Mouse (Mus musculus) heart, embryonic 14.5 days (tissue): ENCODE measurements around the gene Fgfr4. TPM values are rescaled to one million over a fixed set of nuclear protein-coding genes. Genes with fewer than 3 reads are reported as not detected.
"Not testable (repeated sequence)": the region's sequence is repeated elsewhere in the genome, so short reads cannot be mapped to it uniquely, and the experiment has no call there.

Experiments used
- ATAC-seq: fragments of 200-750 bp; cut with Nextera tagmentation; 2 replicates; pipeline ENCODE4 v1.8.0; 2017; ENCODE audit warnings: low read depth, moderate TSS enrichment; ENCODE audit not compliant: insufficient number of reproducible peaks, insufficient read depth, low FRiP score
- H3K27ac ChIP-seq, 2 experiments: fragments of 200-500 bp in 1 of 2; fragments of 300-500 bp in 1 of 2; sonication (generic) in 1 of 2; replicated peaks in 1 of 2; 2 replicates each; pipeline ENCODE4 v1.5.1; 2012 to 2014; ENCODE audit warnings: low read depth in 2 of 2, low read length in 2 of 2, control low read depth in 1 of 2, mild to moderate bottlenecking in 1 of 2, mixed read lengths in 1 of 2; ENCODE audit not compliant: control insufficient read depth in 1 of 2, insufficient read depth in 1 of 2
- H3K27me3 ChIP-seq: fragments of 300-500 bp; sonication (generic); 2 replicates; pipeline ENCODE4 v1.6.1; 2014; ENCODE audit warnings: mild to moderate bottlenecking, low read length, control low read depth; ENCODE audit not compliant: control insufficient read depth, insufficient read depth
- H3K36me3 ChIP-seq: fragments of 300-500 bp; sonication (generic); 2 replicates; pipeline ENCODE4 v1.6.1; 2014; ENCODE audit warnings: mild to moderate bottlenecking, control low read depth, low read length, mixed read lengths; ENCODE audit not compliant: control insufficient read depth, insufficient read depth
- H3K4me1 ChIP-seq, 2 experiments: fragments of 200-500 bp in 1 of 2; fragments of 300-500 bp in 1 of 2; sonication (generic) in 1 of 2; 2 replicates each; pipeline ENCODE4 v1.6.1; 2012 to 2014; ENCODE audit warnings: low read length in 2 of 2, control low read depth in 1 of 2, mixed read lengths in 1 of 2; ENCODE audit not compliant: control insufficient read depth in 2 of 2, insufficient read depth in 2 of 2
- H3K4me2 ChIP-seq: fragments of 300-500 bp; sonication (generic); 2 replicates; pipeline ENCODE4 v1.6.1; 2014; ENCODE audit warnings: mild to moderate bottlenecking, low read length
- H3K4me3 ChIP-seq, 2 experiments: fragments of 200-500 bp in 1 of 2; fragments of 300-500 bp in 1 of 2; sonication (generic) in 1 of 2; 2 replicates each; pipeline ENCODE4 v1.5.1; 2012 to 2014; ENCODE audit warnings: low read length in 2 of 2, mild to moderate bottlenecking in 2 of 2, control low read depth in 1 of 2, low read depth in 1 of 2, moderate library complexity in 1 of 2; ENCODE audit not compliant: control insufficient read depth in 1 of 2, insufficient read depth in 1 of 2
- H3K9ac ChIP-seq: fragments of 300-500 bp; sonication (generic); 2 replicates; pipeline ENCODE4 v1.6.1; 2014; ENCODE audit warnings: mild to moderate bottlenecking, low read length
- H3K9me3 ChIP-seq: fragments of 300-500 bp; sonication (generic); 2 replicates; pipeline ENCODE4 v1.6.1; 2016; ENCODE audit warnings: low read length, control low read depth; ENCODE audit not compliant: control insufficient read depth
- WGBS: fragments of 180-500 bp; shearing (Covaris S2); extraction: QIAGEN DNeasy Blood & Tissue Kit; methylation state at CpG from one replicate; pipeline ENCODE4 v1.1.7; 2014; 5-methylcytosine and 5-hydroxymethylcytosine counted together
- polyA plus RNA-seq: library from polyadenylated mRNA; unstranded; fragments of >200 nt; fragmentation: Nextera tagmentation; extraction: Ambion mirVana; gene quantifications from 2 replicates; pipeline ENCODE4 v1.2.1, GENCODE M21; 2014

Fgfr4 gene
- polyA plus RNA-seq, 1 experiment from 2014 or later = 0.39 TPM

- not testable (repeated sequence) for H3K9me3 ChIP-seq, H3K36me3 ChIP-seq, H3K4me3 ChIP-seq, H3K27me3 ChIP-seq, H3K27ac ChIP-seq, H3K4me2 ChIP-seq, H3K9ac ChIP-seq, ATAC-seq
- 0% methylated on average over 3 of the region's 9 CpGs for WGBS
- H3K4me1 ChIP-seq = peaks cover 10 to 11% of the 10 kb centered on the region in 2 experiments
Observed at GRCm38 (mm10) chr13:55187062-55187461, 34.6 kb downstream of the Fgfr4 start.

DNA sequence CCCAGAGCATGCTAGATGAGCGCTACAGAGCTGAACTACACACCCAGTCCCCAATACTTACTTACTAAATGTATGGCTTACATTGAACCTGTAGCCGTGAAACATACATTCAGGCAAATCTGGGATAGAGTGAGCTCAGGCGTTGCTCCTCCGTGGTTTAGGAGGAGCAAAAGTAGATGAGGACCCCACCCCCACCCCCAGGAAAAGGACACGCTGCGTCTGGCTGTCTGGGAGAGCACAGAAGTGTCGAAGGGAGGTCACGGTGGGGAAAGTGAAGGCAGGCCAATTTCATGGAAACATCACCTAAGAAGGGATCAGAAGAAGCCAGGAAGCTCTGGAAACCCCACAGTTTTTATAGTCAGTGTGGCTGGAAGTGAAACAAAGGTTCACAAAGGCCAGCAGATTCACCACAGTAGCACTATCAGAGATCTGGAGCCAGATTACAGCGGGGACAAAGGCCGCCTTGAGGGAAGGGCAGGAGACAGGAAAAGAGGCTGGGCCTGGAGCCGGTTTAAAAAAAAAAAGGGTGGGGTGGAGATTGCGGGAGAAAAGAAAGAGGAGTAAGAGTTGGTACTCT, 37.2 kb downstream of the Fgfr4 start:
- Histone ChIP-seq H3K27me3 (no peaks in the 10 kb centered on the region), H3K9ac (peak overlapping the region; percentile 73), H3K4me1 (peaks cover 9 to 10% of the 10 kb centered on the region in 2 experiments), H3K27ac (peak overlapping the region; percentile 79 to 91), H3K36me3 (no peaks in the 10 kb centered on the region), H3K4me3 (peak overlapping the region; percentile 44 to 66), H3K4me2 (peak overlapping the region; percentile 73), H3K9me3 (no peaks in the 10 kb centered on the region)
- peak; percentile 25; the same call in 1 of the 2 replicates for ATAC-seq
- 5% methylated on average over 12 of the region's 12 CpGs for WGBS

DNA sequence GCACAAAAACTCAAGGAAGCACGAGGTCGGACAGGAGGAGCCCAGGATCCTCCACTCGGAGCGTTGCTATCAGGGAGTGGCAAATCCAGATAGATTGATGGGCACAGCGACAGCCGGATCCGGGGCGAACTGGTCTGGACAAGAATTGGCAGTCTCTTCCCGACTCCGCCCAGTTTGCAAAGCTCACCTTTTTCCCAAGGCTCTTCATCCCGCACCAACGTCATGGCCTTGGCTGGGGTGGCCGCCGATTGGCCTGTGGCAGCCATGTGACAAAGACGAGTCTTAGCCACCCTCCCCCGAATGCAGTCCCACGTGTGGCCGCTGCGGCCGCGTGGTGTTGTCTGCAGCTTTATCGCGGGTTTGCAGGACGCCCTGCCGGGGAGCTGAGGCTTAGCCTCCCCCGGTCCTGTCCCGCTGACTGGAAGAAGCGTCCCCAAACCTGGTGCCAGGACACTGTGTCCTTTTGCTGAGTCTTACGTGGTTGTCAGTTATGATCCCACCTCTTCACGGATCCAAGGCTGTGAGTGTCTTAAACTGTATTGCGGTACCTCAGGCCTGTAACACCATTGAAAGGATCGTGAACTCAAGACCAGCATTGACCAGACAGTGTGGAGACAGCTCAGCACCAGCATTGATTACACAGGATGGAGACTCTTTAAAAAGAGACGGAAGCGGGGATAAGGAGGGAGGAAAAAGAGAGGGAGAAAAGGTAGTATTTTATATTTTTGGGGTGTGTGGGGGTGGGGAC, 37.9 kb downstream of the Fgfr4 start:
- H3K4me2 ChIP-seq = peak overlapping the region; percentile 73
- H3K27ac ChIP-seq = peak overlapping the region; percentile 79 to 91
- peak overlapping the region; percentile 44 to 66 for H3K4me3 ChIP-seq
- no peaks in the 10 kb centered on the region for H3K9me3 ChIP-seq
- peaks cover 9 to 10% of the 10 kb centered on the region in 2 experiments for H3K4me1 ChIP-seq
- H3K27me3 ChIP-seq = no peaks in the 10 kb centered on the region
- 2% methylated on average over 34 of the region's 34 CpGs for WGBS
- H3K9ac ChIP-seq = peak overlapping the region; percentile 73
- no peaks in the 10 kb centered on the region for H3K36me3 ChIP-seq
- peak; percentile 98 for ATAC-seq

DNA sequence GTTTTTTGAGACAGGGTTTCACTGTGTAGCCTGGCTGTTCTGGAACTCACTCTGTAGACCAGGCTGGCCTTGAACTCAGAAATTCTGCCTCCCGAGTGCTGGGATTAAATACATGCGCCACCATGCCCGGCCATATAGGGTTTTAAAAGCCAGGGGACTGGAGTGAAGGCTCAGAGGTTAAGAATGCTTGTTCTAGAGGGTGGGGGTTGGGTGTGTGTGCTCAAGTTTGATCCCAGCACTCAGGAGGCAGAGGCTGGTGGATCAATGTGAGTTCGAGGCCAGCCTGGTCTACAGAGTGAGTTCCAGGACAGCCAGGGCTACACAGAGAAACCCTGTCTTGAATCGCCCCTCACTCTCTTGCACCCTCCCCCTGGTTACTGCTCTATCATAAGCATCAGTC, 39.1 kb downstream of the Fgfr4 start:
- no peaks in the 10 kb centered on the region for H3K27me3 ChIP-seq
- no peak for ATAC-seq
- H3K9me3 ChIP-seq = no peaks in the 10 kb centered on the region
- no peaks in the 10 kb centered on the region for H3K36me3 ChIP-seq
- H3K27ac ChIP-seq = no peak overlapping the region
- H3K4me3 ChIP-seq = no peak overlapping the region
- H3K4me1 ChIP-seq = peaks cover 9 to 10% of the 10 kb centered on the region in 2 experiments
- H3K9ac ChIP-seq = no peak overlapping the region
- 91% methylated on average over 5 of the region's 5 CpGs for WGBS
- no peak overlapping the region for H3K4me2 ChIP-seq

DNA sequence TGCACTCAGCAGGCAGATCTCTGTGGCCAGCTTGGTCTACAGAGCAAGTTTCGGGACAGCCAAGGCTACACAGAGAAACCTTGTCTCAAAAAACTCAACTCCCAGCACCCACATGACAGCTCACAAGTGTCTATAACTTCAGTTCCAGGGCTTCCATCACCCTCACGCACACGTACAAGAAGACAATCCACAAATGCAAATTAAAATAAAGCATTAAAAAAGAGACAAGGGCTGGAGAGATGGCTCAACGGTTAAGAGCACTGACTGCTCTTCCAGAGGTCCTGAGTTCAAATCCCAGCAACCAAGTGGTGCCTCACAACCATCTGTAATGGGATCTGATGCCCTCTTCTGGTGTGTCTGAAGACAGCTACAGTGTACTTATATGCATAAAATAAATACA, 50.3 kb downstream of the Fgfr4 start:
- not testable (repeated sequence) for H3K9me3 ChIP-seq, H3K4me3 ChIP-seq, H3K4me2 ChIP-seq, H3K36me3 ChIP-seq, ATAC-seq, H3K27me3 ChIP-seq, H3K4me1 ChIP-seq, H3K9ac ChIP-seq, H3K27ac ChIP-seq
- 83% methylated on average over 4 of the region's 4 CpGs for WGBS

DNA sequence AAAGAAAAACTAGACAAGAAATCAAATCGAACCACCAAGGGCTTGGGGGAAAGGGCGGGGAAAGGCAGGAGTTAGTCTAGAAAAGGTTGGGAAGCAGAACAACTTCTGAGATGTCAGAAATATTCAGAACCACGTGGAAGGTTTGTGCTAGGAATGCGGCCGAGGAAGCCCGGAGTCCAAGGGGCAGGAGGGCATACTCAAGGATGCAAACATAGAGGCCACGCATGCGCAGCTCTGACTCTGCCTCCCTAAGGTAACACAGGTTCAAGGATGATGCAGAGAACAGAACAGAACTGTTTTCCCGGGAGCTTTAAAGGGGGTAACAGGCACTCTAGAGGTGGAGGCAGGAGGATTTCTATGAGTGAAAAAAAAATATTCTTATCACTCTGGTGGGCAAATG, 51.3 kb downstream of the Fgfr4 start:
- no peak for ATAC-seq
- no peak overlapping the region for H3K4me2 ChIP-seq
- no peaks in the 10 kb centered on the region for H3K36me3 ChIP-seq
- no peak overlapping the region for H3K4me3 ChIP-seq
- no peaks in the 10 kb centered on the region for H3K9me3 ChIP-seq
- no peaks in the 10 kb centered on the region for H3K4me1 ChIP-seq
- no peaks in the 10 kb centered on the region for H3K27me3 ChIP-seq
- WGBS = 75% methylated on average over 9 of the region's 9 CpGs
- H3K9ac ChIP-seq = no peak overlapping the region
- no peak overlapping the region for H3K27ac ChIP-seq

GRCm38 (mm10) chr13:55204667-55205389, 52.4 kb downstream of the Fgfr4 start:
- H3K27me3 ChIP-seq = no peaks in the 10 kb centered on the region
- no peak overlapping the region for H3K4me2 ChIP-seq
- no peaks in the 10 kb centered on the region for H3K36me3 ChIP-seq
- peaks cover 1 to 2% of the 10 kb centered on the region in 2 experiments; a peak in 1 of 4 replicates for H3K4me1 ChIP-seq
- no peak overlapping the region for H3K4me3 ChIP-seq
- WGBS = 78% methylated on average over 9 of the region's 11 CpGs
- H3K27ac ChIP-seq = no peak overlapping the region
- ATAC-seq = no peak
- H3K9me3 ChIP-seq = no peaks in the 10 kb centered on the region
- H3K9ac ChIP-seq = no peak overlapping the region
